Mouse (Mus musculus) cerebellum, adult 2 months (tissue): ENCODE results near the gene Ganc.

Experiments
- CTCF ChIP-seq: fragments of 200-500 bp; IDR thresholded peaks from 2 replicates; pipeline ENCODE4 v1.5.1; 2011; ENCODE audit warnings: low read depth, mild to moderate bottlenecking, control low read depth, low read length, moderate library complexity, borderline replicate concordance; ENCODE audit not compliant: insufficient read depth
- POLR2A ChIP-seq: fragments of 200-500 bp; IDR thresholded peaks from 2 replicates; pipeline ENCODE4 v1.6.1; 2011; ENCODE audit warnings: low read length, control low read depth, borderline replicate concordance; ENCODE audit not compliant: insufficient read depth

- no peak for TF ChIP-seq POLR2A
- no peak for TF ChIP-seq CTCF
Measured at GRCm38 (mm10) chr2:120503094-120503493, 99.4 kb downstream of the Ganc start.
